Mouse (Mus musculus) liver, adult 2 months (tissue): ENCODE measurements around the gene Slc25a38. TPM values are rescaled to one million over a fixed set of nuclear protein-coding genes. Genes with fewer than 3 reads are reported as not detected.
A peak's percentile ranks its signal among the peaks of the same experiment; 100 is the strongest.

Experiments
- DNase-seq: peaks from one replicate; pipeline ENCODE4 v3.0.0-alpha.2; 2011; ENCODE audit warnings: low read depth, low spot score; ENCODE audit errors: extremely low read depth
- H3K27ac ChIP-seq: fragments of 200-500 bp; replicated peaks from 2 replicates; pipeline ENCODE4 v1.5.1; 2012; ENCODE audit warnings: low read depth, mild to moderate bottlenecking, control low read depth, inconsistent platforms, low read length; ENCODE audit not compliant: insufficient read depth
- H3K27me3 ChIP-seq: fragments of 200-500 bp; 2 replicates; pipeline ENCODE4 v1.6.1; 2012; ENCODE audit warnings: mild to moderate bottlenecking, moderate library complexity, low read length, inconsistent platforms; ENCODE audit not compliant: control insufficient read depth, insufficient read depth
- H3K36me3 ChIP-seq: fragments of 200-500 bp; 2 replicates; pipeline ENCODE4 v1.6.1; 2012; ENCODE audit warnings: low read length, inconsistent platforms; ENCODE audit not compliant: control insufficient read depth, insufficient read depth
- H3K4me1 ChIP-seq: fragments of 200-500 bp; 2 replicates; pipeline ENCODE4 v1.6.1; 2011; ENCODE audit warnings: low read length; ENCODE audit not compliant: control insufficient read depth, insufficient read depth
- H3K4me3 ChIP-seq: fragments of 200-500 bp; 2 replicates; pipeline ENCODE4 v1.5.1; 2011; ENCODE audit warnings: low read depth, mild to moderate bottlenecking, control low read depth, low read length, moderate library complexity; ENCODE audit not compliant: insufficient read depth
- H3K79me2 ChIP-seq: fragments of 200-500 bp; 2 replicates; pipeline ENCODE4 v1.6.1; 2012; ENCODE audit warnings: inconsistent platforms, mild to moderate bottlenecking, low read length, moderate library complexity; ENCODE audit not compliant: control insufficient read depth, insufficient read depth
- H3K9ac ChIP-seq: fragments of 200-500 bp; 2 replicates; pipeline ENCODE4 v1.6.1; 2012; ENCODE audit warnings: low read depth, mild to moderate bottlenecking, control low read depth, inconsistent platforms, low read length
- CTCF ChIP-seq: fragments of 200-500 bp; IDR thresholded peaks from 2 replicates; pipeline ENCODE4 v1.5.1; 2011; ENCODE audit warnings: low read depth, low read length, control low read depth
- POLR2A ChIP-seq: fragments of 200-500 bp; IDR thresholded peaks from 2 replicates; pipeline ENCODE4 v1.6.1; 2011; ENCODE audit warnings: low read length, control low read depth; ENCODE audit not compliant: insufficient read depth; ENCODE audit errors: extremely low read depth
- WGBS: fragments of 180-500 bp; shearing (Covaris S2); methylation state at CpG from one replicate; pipeline ENCODE4 v1.1.7; 2018; 5-methylcytosine and 5-hydroxymethylcytosine counted together
- polyA plus RNA-seq: library from polyadenylated mRNA; depleted of rRNA; stranded (reverse); fragments of >200 nt; gene quantifications from 2 replicates; pipeline ENCODE4 v1.2.3, GENCODE M21; 2012
- total RNA-seq: library from RNA; depleted of rRNA; stranded (reverse); fragments of >200 nt; gene quantifications from 2 replicates; pipeline ENCODE4 v1.2.3, GENCODE M21; 2014

Gene Slc25a38
- total and polyA plus RNA-seq, 2 experiments, result 18.7 to 44.2 TPM

GRCm38 (mm10) chr9:120135454-120135853 lies 25.3 kb downstream of the Slc25a38 start:
- Histone ChIP-seq H3K27me3 (no peaks in the 10 kb centered on the region), H3K79me2 (no peaks in the 10 kb centered on the region), H3K36me3 (peaks cover 18% of the 10 kb centered on the region), H3K27ac (no peak overlapping the region), H3K9ac (no peak overlapping the region), H3K4me3 (no peak overlapping the region), H3K4me1 (no peaks in the 10 kb centered on the region)
- DNase-seq, result no peak
- 95% methylated on average over 11 of the region's 11 CpGs for WGBS
- TF ChIP-seq CTCF, result no peak
- no peak for TF ChIP-seq POLR2A

- no peak overlapping the region for H3K27ac ChIP-seq
- TF ChIP-seq POLR2A, result no peak
- TF ChIP-seq CTCF, result peak; percentile 68; the same call in 1 of the 2 replicates
- H3K36me3 ChIP-seq, result no peaks in the 10 kb centered on the region
- H3K79me2 ChIP-seq, result no peaks in the 10 kb centered on the region
- no peaks in the 10 kb centered on the region for H3K27me3 ChIP-seq
- DNase-seq, result peak; percentile 36
- no peak overlapping the region for H3K4me3 ChIP-seq
- H3K9ac ChIP-seq, result no peak overlapping the region
- 4% methylated on average over 4 of the region's 4 CpGs for WGBS
- no peaks in the 10 kb centered on the region for H3K4me1 ChIP-seq
Observed at GRCm38 (mm10) chr9:120140652-120141051, 30.5 kb downstream of the Slc25a38 start.

- no peaks in the 10 kb centered on the region for H3K79me2 ChIP-seq
- H3K27me3 ChIP-seq, result no peaks in the 10 kb centered on the region
- no peak overlapping the region for H3K9ac ChIP-seq
- no peak for DNase-seq
- no peaks in the 10 kb centered on the region for H3K36me3 ChIP-seq
- WGBS, result 88% methylated on average over 13 of the region's 13 CpGs
- H3K4me3 ChIP-seq, result no peak overlapping the region
- H3K27ac ChIP-seq, result no peak overlapping the region
- TF ChIP-seq POLR2A (no peak), CTCF (no peak)
- H3K4me1 ChIP-seq, result no peaks in the 10 kb centered on the region
Observed at GRCm38 (mm10) chr9:120144474-120144873, 34.3 kb downstream of the Slc25a38 start.

GRCm38 (mm10) chr9:120149222-120149828 lies 39.2 kb downstream of the Slc25a38 start, which contains the start of gene Mobp:
Gene Mobp (plus strand): TSS chr9:120149707.
- no peaks in the 10 kb centered on the region for H3K4me1 ChIP-seq
- no peaks in the 10 kb centered on the region for H3K36me3 ChIP-seq
- H3K9ac ChIP-seq, result no peak within 1 kb of the TSS
- WGBS, result 77% methylated on average over 11 of the region's 11 CpGs
- TF ChIP-seq CTCF, result no peak
- no peak for TF ChIP-seq POLR2A
- no peaks in the 10 kb centered on the region for H3K79me2 ChIP-seq
- no peaks in the 10 kb centered on the region; the same call in 1 of the 2 replicates for H3K27me3 ChIP-seq
- H3K4me3 ChIP-seq, result no peak within 1 kb of the TSS
- no peak for DNase-seq
- no peak within 1 kb of the TSS for H3K27ac ChIP-seq

DNA sequence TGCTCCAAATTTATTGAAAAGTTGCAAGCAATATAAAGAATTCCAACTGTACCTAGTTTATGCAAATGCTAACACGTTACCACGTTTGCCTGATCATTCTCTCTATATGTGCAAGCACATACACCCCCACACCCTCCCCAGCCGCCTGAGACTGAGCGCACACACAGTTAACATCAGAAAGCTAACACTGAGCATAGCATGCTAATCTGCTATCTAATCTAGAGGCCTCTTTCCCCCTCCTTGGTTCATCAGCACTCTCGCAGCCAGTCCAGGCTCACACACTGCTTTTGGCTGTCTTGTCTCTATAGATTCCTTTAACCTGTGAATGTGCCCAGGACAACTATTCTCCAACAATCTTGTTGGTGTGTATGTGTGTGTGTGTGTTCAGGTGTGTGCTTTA lies 41.0 kb downstream of the Slc25a38 start:
- Histone ChIP-seq H3K9ac (no peak overlapping the region), H3K4me3 (no peak overlapping the region), H3K27me3 (no peaks in the 10 kb centered on the region; the same call in 1 of the 2 replicates), H3K27ac (no peak overlapping the region), H3K4me1 (no peaks in the 10 kb centered on the region), H3K36me3 (no peaks in the 10 kb centered on the region), H3K79me2 (no peaks in the 10 kb centered on the region)
- DNase-seq, result no peak
- 77% methylated on average over 5 of the region's 5 CpGs for WGBS
- TF ChIP-seq CTCF (no peak), POLR2A (no peak)

- 64% methylated on average over 12 of the region's 12 CpGs for WGBS
- no peak overlapping the region for H3K9ac ChIP-seq
- H3K36me3 ChIP-seq, result no peaks in the 10 kb centered on the region
- H3K27me3 ChIP-seq, result no peaks in the 10 kb centered on the region; the same call in 1 of the 2 replicates
- no peaks in the 10 kb centered on the region for H3K4me1 ChIP-seq
- DNase-seq, result no peak
- no peaks in the 10 kb centered on the region for H3K79me2 ChIP-seq
- no peak overlapping the region for H3K27ac ChIP-seq
- no peak overlapping the region for H3K4me3 ChIP-seq
- TF ChIP-seq CTCF (no peak), POLR2A (no peak)
Observed at GRCm38 (mm10) chr9:120151906-120152399, 41.8 kb downstream of the Slc25a38 start.
